Mouse (Mus musculus): Measurements from ENCODE around the gene Afap1. TPM values are rescaled to one million over a fixed set of nuclear protein-coding genes. Genes with fewer than 3 reads are reported as not detected.
A peak's percentile ranks its signal among the peaks of the same experiment; 100 is the strongest.

Afap1 gene
- polyA plus RNA-seq, 1 experiment from 2014 or later: 18.8 TPM

DNA sequence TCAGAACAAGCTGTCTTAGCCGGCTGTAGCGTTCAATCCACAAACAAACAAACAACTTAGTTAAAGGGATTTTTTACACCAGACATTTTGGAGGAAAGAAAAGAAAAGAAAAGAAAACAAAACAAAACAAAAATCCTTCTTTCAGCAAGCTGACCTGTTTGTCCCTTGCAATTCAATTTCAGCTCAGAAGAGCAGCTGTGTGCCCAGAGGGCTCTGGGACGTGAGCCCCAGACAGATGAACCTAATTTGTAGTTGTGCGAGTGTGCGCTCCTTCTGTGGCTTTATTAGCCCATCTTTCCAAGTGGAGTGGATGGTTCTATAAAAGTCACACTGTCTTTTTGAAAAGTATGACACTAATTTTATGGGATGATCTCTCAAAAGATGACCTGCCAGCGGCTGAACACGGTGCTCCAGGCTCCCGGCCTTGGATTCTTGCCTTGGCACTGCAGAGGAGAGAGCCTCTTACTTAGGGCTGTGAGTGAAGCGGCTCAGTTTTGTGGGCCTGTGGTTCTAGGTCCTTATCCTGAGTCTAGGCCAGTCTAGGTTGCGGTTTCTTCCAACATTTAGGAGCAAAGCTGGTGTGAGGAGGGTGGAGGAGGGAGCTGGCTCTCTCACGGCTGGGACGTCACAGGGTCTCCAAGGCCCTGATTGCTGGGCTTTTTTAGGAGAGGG, 22.6 kb downstream of the Afap1 start:
- Histone ChIP-seq H3K4me2 (ENCODE audit: low read length) (no peak overlapping the region), H3K27ac (ENCODE audit: low read depth) (no peak overlapping the region), H3K4me3 (ENCODE audit: low read depth, low read length) (no peak overlapping the region), H3K36me3 (ENCODE audit: control insufficient read depth, insufficient read depth, low read length) (peaks cover 4% of the 10 kb centered on the region; the same call in 1 of the 2 replicates), H3K9me3 (ENCODE audit: control insufficient read depth, low read length) (no peaks in the 10 kb centered on the region), H3K4me1 (replicated peaks; ENCODE audit: control insufficient read depth, insufficient read depth, low read length) (peaks cover 38% of the 10 kb centered on the region), H3K9ac (ENCODE audit: low read length) (no peak overlapping the region), H3K27me3 (replicated peaks; ENCODE audit: control insufficient read depth, insufficient read depth, low read length) (no peaks in the 10 kb centered on the region)
- no peak for DNase-seq (ENCODE audit: low spot score)
- no peak for ATAC-seq (replicated peaks; ENCODE audit: low FRiP score, low TSS enrichment, low read depth)
- WGBS: 79% methylated on average over 12 of the region's 12 CpGs

DNA sequence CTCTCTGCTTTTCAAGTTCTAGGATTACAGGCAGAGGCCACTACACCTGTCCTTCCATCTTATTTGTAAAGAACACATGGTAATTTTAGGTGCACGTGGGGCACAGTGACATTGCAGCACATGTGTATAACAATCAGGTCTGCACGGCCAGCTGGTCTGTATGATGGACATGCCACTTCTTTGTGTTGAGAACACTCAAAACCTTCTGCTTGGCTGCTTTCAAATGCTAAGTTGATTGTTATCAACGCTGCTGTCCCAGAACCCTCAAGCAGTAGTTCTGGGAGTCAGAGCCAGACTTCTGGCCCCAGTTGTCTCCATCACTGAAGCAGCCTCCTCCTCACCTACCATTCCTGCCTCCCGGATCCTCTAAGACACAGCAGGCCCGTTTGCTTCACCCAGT, 23.5 kb downstream of the Afap1 start:
- Histone ChIP-seq H3K9me3 (ENCODE audit: control insufficient read depth, low read length) (no peaks in the 10 kb centered on the region), H3K4me2 (ENCODE audit: low read length) (no peak overlapping the region), H3K27ac (ENCODE audit: low read depth) (no peak overlapping the region), H3K27me3 (replicated peaks; ENCODE audit: control insufficient read depth, insufficient read depth, low read length) (no peaks in the 10 kb centered on the region), H3K4me3 (ENCODE audit: low read depth, low read length) (no peak overlapping the region), H3K36me3 (ENCODE audit: control insufficient read depth, insufficient read depth, low read length) (no peaks in the 10 kb centered on the region), H3K4me1 (replicated peaks; ENCODE audit: control insufficient read depth, insufficient read depth, low read length) (peaks cover 46% of the 10 kb centered on the region), H3K9ac (ENCODE audit: low read length) (no peak overlapping the region)
- 80% methylated on average over 5 of the region's 5 CpGs for WGBS
- no peak for DNase-seq (ENCODE audit: low spot score)
- ATAC-seq (replicated peaks; ENCODE audit: low FRiP score, low TSS enrichment, low read depth): no peak

GRCm38 (mm10) chr5:35918387-35918786, 25.3 kb downstream of the Afap1 start:
- Histone ChIP-seq H3K9me3 (ENCODE audit: control insufficient read depth, low read length) (no peaks in the 10 kb centered on the region), H3K27me3 (replicated peaks; ENCODE audit: control insufficient read depth, insufficient read depth, low read length) (no peaks in the 10 kb centered on the region), H3K4me1 (replicated peaks; ENCODE audit: control insufficient read depth, insufficient read depth, low read length) (peaks cover 62% of the 10 kb centered on the region), H3K4me3 (ENCODE audit: low read depth, low read length) (no peak overlapping the region), H3K4me2 (ENCODE audit: low read length) (peak overlapping the region; percentile 18; the same call in 1 of the 2 replicates), H3K9ac (ENCODE audit: low read length) (no peak overlapping the region), H3K36me3 (ENCODE audit: control insufficient read depth, insufficient read depth, low read length) (no peaks in the 10 kb centered on the region), H3K27ac (ENCODE audit: low read depth) (peak overlapping the region; percentile 60)
- DNase-seq (ENCODE audit: low spot score) (no peak), ATAC-seq (replicated peaks; ENCODE audit: low FRiP score, low TSS enrichment, low read depth) (no peak)
- WGBS: 16% methylated on average over 8 of the region's 8 CpGs

DNA sequence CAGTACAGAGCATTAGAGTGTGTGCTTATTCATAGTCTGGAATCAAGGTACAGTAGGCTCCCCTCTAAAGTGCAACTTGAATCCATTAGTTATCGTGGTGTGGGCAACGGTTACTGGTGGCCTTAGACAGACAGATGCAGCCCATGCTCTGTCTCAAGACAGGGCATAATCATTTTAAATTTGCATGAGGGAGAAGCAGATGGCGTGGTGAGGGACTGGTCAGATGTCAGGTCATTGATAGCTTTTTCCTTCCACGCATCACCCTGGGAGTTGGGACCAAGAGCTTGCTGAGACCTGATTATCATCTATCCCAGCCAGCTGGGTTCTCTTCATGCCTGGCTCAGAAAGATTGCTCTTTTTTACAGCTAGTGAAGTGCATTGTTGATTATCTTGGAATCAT, 27.0 kb downstream of the Afap1 start:
- H3K4me1 ChIP-seq (replicated peaks; ENCODE audit: control insufficient read depth, insufficient read depth, low read length): peaks cover 78% of the 10 kb centered on the region
- no peak overlapping the region for H3K4me2 ChIP-seq (ENCODE audit: low read length)
- no peaks in the 10 kb centered on the region for H3K27me3 ChIP-seq (replicated peaks; ENCODE audit: control insufficient read depth, insufficient read depth, low read length)
- ATAC-seq (replicated peaks; ENCODE audit: low FRiP score, low TSS enrichment, low read depth) (no peak), DNase-seq (ENCODE audit: low spot score) (no peak)
- 0 out of 2 replicates have a peak, but pooled peaks cover 3% of the 10 kb centered on the region for H3K36me3 ChIP-seq (ENCODE audit: control insufficient read depth, insufficient read depth, low read length)
- no peak overlapping the region for H3K4me3 ChIP-seq (ENCODE audit: low read depth, low read length)
- no peaks in the 10 kb centered on the region for H3K9me3 ChIP-seq (ENCODE audit: control insufficient read depth, low read length)
- WGBS: 73% methylated on average over 4 of the region's 4 CpGs
- no peak overlapping the region for H3K27ac ChIP-seq (ENCODE audit: low read depth)
- no peak overlapping the region for H3K9ac ChIP-seq (ENCODE audit: low read length)

DNA sequence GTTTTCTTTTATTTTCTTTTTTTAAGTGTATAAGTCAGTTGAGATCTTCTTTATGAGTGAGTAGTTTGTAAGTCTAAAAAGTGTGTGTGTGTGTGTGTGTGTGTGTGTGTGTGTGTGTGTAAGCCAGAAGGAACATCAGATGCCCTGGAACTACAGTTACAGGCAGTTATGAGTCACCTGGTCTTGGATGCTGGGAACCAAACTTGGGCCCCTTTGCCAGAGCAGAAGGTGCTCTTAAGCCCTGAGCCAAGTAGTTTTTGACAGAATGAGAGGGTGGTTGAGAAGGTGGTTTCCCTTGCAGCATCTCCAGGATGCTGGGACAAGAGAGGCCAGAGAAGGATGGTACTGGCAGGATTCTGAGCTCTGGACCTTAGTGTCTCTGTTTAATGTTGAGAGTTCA, 27.4 kb downstream of the Afap1 start:
- no peak overlapping the region for H3K4me3 ChIP-seq (ENCODE audit: low read depth, low read length)
- no peak overlapping the region for H3K9ac ChIP-seq (ENCODE audit: low read length)
- ATAC-seq (replicated peaks; ENCODE audit: low FRiP score, low TSS enrichment, low read depth) (no peak), DNase-seq (ENCODE audit: low spot score) (no peak)
- peak overlapping the region; percentile 94 for H3K27ac ChIP-seq (ENCODE audit: low read depth)
- H3K36me3 ChIP-seq (ENCODE audit: control insufficient read depth, insufficient read depth, low read length): 0 out of 2 replicates have a peak, but pooled peaks cover 3% of the 10 kb centered on the region
- no peak overlapping the region for H3K4me2 ChIP-seq (ENCODE audit: low read length)
- no peaks in the 10 kb centered on the region for H3K9me3 ChIP-seq (ENCODE audit: control insufficient read depth, low read length)
- H3K4me1 ChIP-seq (replicated peaks; ENCODE audit: control insufficient read depth, insufficient read depth, low read length): peaks cover 83% of the 10 kb centered on the region
- H3K27me3 ChIP-seq (replicated peaks; ENCODE audit: control insufficient read depth, insufficient read depth, low read length): no peaks in the 10 kb centered on the region

GRCm38 (mm10) chr5:35921141-35921540, 28.0 kb downstream of the Afap1 start:
- Histone ChIP-seq H3K27ac (ENCODE audit: low read depth) (peak overlapping the region; percentile 94), H3K4me2 (ENCODE audit: low read length) (peak overlapping the region; percentile 43), H3K36me3 (ENCODE audit: control insufficient read depth, insufficient read depth, low read length) (0 out of 2 replicates have a peak, but pooled peaks cover 3% of the 10 kb centered on the region), H3K9ac (ENCODE audit: low read length) (peak overlapping the region; percentile 27; the same call in 1 of the 2 replicates), H3K27me3 (replicated peaks; ENCODE audit: control insufficient read depth, insufficient read depth, low read length) (no peaks in the 10 kb centered on the region), H3K4me3 (ENCODE audit: low read depth, low read length) (no peak overlapping the region), H3K4me1 (replicated peaks; ENCODE audit: control insufficient read depth, insufficient read depth, low read length) (peaks cover 85% of the 10 kb centered on the region), H3K9me3 (ENCODE audit: control insufficient read depth, low read length) (no peaks in the 10 kb centered on the region)
- no peak for DNase-seq (ENCODE audit: low spot score)
- ATAC-seq (replicated peaks; ENCODE audit: low FRiP score, low TSS enrichment, low read depth): 0 out of 2 replicates have a peak, but pooled peaks have one; percentile 7
- 65% methylated on average over 6 of the region's 6 CpGs for WGBS

DNA sequence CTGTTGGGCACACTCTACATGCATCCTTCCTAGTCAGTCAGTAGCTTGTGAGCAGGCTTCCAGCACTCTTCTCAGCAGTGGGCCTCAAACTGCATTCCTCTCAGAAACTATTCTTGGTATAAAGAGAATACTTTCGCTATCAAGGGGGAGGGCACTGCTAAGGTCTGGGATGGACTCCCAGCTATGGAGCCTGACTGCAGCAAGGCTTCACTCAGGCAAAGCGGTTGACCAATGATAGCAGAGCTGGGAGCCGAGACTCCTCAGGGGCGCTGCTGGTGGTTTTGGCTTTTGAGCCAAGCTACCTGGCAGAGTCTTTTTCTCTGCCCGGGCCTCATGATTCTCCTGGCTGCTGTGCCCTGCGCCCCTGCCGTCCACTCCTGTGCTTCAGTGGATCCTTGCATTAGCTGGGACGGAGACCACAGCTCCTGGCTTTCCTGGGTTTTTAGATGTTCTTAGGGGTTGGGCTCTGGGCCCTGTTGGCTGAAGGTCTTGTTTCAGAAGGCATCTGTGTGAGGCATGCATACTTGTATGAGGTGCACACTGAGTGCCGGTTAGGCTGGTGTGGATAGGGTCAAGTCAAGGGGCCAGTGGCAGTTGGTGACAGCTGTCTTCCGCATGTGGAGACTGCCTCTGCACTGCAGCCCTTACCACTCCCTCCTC, 28.6 kb downstream of the Afap1 start:
- H3K4me3 ChIP-seq (ENCODE audit: low read depth, low read length): 0 out of 2 replicates have a peak overlapping the region, but pooled peaks have one; percentile 1
- H3K4me2 ChIP-seq (ENCODE audit: low read length): peak overlapping the region; percentile 43
- H3K36me3 ChIP-seq (ENCODE audit: control insufficient read depth, insufficient read depth, low read length): 0 out of 2 replicates have a peak, but pooled peaks cover 3% of the 10 kb centered on the region
- H3K4me1 ChIP-seq (replicated peaks; ENCODE audit: control insufficient read depth, insufficient read depth, low read length): peaks cover 87% of the 10 kb centered on the region
- ATAC-seq (replicated peaks; ENCODE audit: low FRiP score, low TSS enrichment, low read depth) (peak; percentile 81), DNase-seq (ENCODE audit: low spot score) (peak; percentile 85)
- H3K27me3 ChIP-seq (replicated peaks; ENCODE audit: control insufficient read depth, insufficient read depth, low read length): no peaks in the 10 kb centered on the region
- peak overlapping the region; percentile 94 for H3K27ac ChIP-seq (ENCODE audit: low read depth)
- 26% methylated on average over 10 of the region's 10 CpGs for WGBS
- H3K9me3 ChIP-seq (ENCODE audit: control insufficient read depth, low read length): no peaks in the 10 kb centered on the region
- H3K9ac ChIP-seq (ENCODE audit: low read length): no peak overlapping the region; the same call in 1 of the 2 replicates

- no peak for DNase-seq (ENCODE audit: low spot score)
- no peak for ATAC-seq (replicated peaks; ENCODE audit: low FRiP score, low TSS enrichment, low read depth)
- Histone ChIP-seq H3K27me3 (replicated peaks; ENCODE audit: control insufficient read depth, insufficient read depth, low read length) (no peaks in the 10 kb centered on the region), H3K4me1 (replicated peaks; ENCODE audit: control insufficient read depth, insufficient read depth, low read length) (peaks cover 83% of the 10 kb centered on the region), H3K4me3 (ENCODE audit: low read depth, low read length) (no peak overlapping the region), H3K36me3 (ENCODE audit: control insufficient read depth, insufficient read depth, low read length) (0 out of 2 replicates have a peak, but pooled peaks cover 3% of the 10 kb centered on the region), H3K4me2 (ENCODE audit: low read length) (no peak overlapping the region), H3K9me3 (ENCODE audit: control insufficient read depth, low read length) (no peaks in the 10 kb centered on the region), H3K9ac (ENCODE audit: low read length) (no peak overlapping the region), H3K27ac (ENCODE audit: low read depth) (no peak overlapping the region; the same call in 1 of the 2 replicates)
- WGBS: 83% methylated on average over 6 of the region's 6 CpGs
Measured at GRCm38 (mm10) chr5:35923448-35923847, 30.3 kb downstream of the Afap1 start.

Data from intestine, embryonic 14.5 days (tissue).